Mouse (Mus musculus) kidney, adult 2 months (tissue): ENCODE measurements around the gene Egfl7.

Experiments
- CTCF ChIP-seq: fragments of 200-500 bp; conservative IDR thresholded peaks from 2 replicates; pipeline ENCODE4 v1.5.1; 2011; ENCODE audit warnings: low read depth, mild to moderate bottlenecking, control low read depth, low read length, moderate library complexity, mixed read lengths; ENCODE audit not compliant: insufficient read depth, insufficient read length
- POLR2A ChIP-seq: fragments of 200-500 bp; IDR thresholded peaks from one replicate; pipeline ENCODE4 v1.6.1; 2011; ENCODE audit warnings: low read depth, low read length, control low read depth

- TF ChIP-seq POLR2A (no peak), CTCF (no peak)
These were observed 61.3 kb downstream of the Egfl7 start for GRCm38 (mm10) chr2:26641006-26641647.
